Mouse (Mus musculus) limb, embryonic 13.5 days (tissue): ENCODE measurements around the gene Porcn. TPM values are rescaled to one million over a fixed set of nuclear protein-coding genes. Genes with fewer than 3 reads are reported as not detected.
A peak's percentile ranks its signal among the peaks of the same experiment; 100 is the strongest.

Experiments used
- ATAC-seq: fragments of 200-750 bp; cut with Nextera tagmentation; 2 replicates; pipeline ENCODE4 v1.8.0; 2017; ENCODE audit warnings: low read depth, moderate number of reproducible peaks, moderate TSS enrichment; ENCODE audit not compliant: low FRiP score
- H3K27ac ChIP-seq: fragments of 300-500 bp; sonication (generic); 2 replicates; pipeline ENCODE4 v1.5.1; 2015; ENCODE audit warnings: inconsistent platforms, mild to moderate bottlenecking, moderate library complexity
- H3K27me3 ChIP-seq: fragments of 300-500 bp; sonication (generic); 2 replicates; pipeline ENCODE4 v1.6.1; 2015; ENCODE audit warnings: mild to moderate bottlenecking, inconsistent platforms
- H3K36me3 ChIP-seq: fragments of 300-500 bp; sonication (generic); 2 replicates; pipeline ENCODE4 v1.6.1; 2015; ENCODE audit warnings: inconsistent platforms, mild to moderate bottlenecking, moderate library complexity
- H3K4me1 ChIP-seq: fragments of 300-500 bp; sonication (generic); 2 replicates; pipeline ENCODE4 v1.6.1; 2015; ENCODE audit warnings: inconsistent platforms
- H3K4me2 ChIP-seq: fragments of 300-500 bp; sonication (generic); replicated peaks from 2 replicates; pipeline ENCODE4 v1.6.1; 2015; ENCODE audit warnings: inconsistent platforms, mild to moderate bottlenecking, moderate library complexity
- H3K4me3 ChIP-seq: fragments of 300-500 bp; sonication (generic); 2 replicates; pipeline ENCODE4 v1.5.1; 2015; ENCODE audit warnings: moderate library complexity, mild to moderate bottlenecking, inconsistent platforms
- H3K9ac ChIP-seq: fragments of 300-500 bp; sonication (generic); 2 replicates; pipeline ENCODE4 v1.6.1; 2015; ENCODE audit warnings: mild to moderate bottlenecking, inconsistent platforms
- H3K9me3 ChIP-seq: fragments of 300-500 bp; sonication (generic); 2 replicates; pipeline ENCODE4 v1.6.1; 2016; ENCODE audit warnings: inconsistent platforms
- WGBS: fragments of 180-500 bp; shearing (Covaris S2); methylation state at CpG from one replicate; pipeline ENCODE4 v1.1.7; 2015; 5-methylcytosine and 5-hydroxymethylcytosine counted together
- polyA plus RNA-seq: library from polyadenylated mRNA; unstranded; fragments of >200 nt; fragmentation: Nextera tagmentation; extraction: Ambion mirVana; gene quantifications from 2 replicates; pipeline ENCODE4 v1.2.1, GENCODE M21; 2015

Gene Porcn
- 13.2 TPM in 2 replicates for polyA plus RNA-seq

DNA sequence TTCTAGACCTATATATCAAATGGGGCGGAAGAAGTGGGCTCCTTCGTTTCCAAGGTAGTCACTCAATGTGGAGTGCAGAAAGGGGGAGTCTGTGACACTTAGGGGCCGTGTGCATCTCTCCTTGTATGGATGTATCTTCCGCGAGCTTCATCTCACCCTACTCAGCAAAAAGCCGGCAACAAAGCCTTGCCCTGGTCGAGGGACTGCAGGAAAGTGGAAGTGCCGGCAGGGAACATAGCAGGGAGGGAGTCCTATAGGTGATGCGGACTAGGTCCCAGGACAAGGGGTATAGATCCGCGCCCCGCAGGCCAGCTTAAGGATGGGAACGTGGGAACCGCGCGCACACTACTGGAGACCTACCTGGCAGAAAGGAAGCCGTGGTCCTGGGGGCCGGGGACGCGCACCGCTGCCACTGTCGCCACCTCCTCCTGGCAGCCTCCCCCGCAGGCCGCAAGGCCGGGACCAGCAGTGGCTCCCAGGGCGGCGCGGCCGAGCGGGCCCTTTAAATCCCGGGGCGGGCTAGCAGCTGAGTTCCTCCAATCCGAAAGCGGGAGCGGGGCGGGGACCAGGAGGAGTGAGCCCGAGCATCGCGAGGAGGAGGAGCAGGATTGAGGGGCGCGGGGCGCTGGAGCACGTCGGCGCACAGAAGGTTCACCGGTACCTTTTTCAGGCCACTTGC lies at the start of gene Porcn:
TSS of gene Porcn (minus strand) at position 511 of the 679 bp plus-strand sequence.
- Histone ChIP-seq H3K27ac (no peak within 1 kb of the TSS), H3K4me3 (peak within 1 kb of the TSS; percentile 52), H3K27me3 (no peaks in the 10 kb centered on the region), H3K4me2 (peak within 1 kb of the TSS; percentile 65), H3K36me3 (no peaks in the 10 kb centered on the region), H3K4me1 (peaks cover 3% of the 10 kb centered on the region; the same call in 1 of the 2 replicates), H3K9ac (peak within 1 kb of the TSS; percentile 70), H3K9me3 (no peaks in the 10 kb centered on the region)
- WGBS, result 15% methylated on average over 32 of the region's 46 CpGs
- peak; percentile 97 for ATAC-seq

DNA sequence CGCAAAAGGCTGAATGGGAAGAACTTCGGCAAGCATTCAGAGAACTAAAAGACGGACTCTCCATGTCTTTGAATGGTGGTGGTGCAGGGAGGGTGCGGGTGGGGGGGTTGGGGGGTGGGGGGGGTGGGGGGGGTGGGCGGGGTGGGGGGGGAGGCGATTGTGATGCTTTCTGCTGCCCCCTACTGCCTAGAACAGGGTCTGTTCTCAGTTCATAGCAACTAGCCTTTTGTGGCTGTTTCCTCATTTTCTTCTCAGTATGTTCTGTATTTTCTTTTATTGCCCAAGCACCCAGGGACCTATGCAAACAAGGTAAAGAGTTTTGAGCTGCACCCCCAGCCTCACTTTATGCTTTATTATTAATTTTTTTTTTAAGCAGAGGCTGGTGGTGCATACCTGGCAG lies 49.5 kb upstream of the Porcn start:
- Histone ChIP-seq H3K9me3 (no peaks in the 10 kb centered on the region; the same call in 1 of the 2 replicates), H3K4me3 (no peak overlapping the region), H3K27ac (no peak overlapping the region), H3K36me3 (no peaks in the 10 kb centered on the region), H3K9ac (no peak overlapping the region), H3K27me3 (no peaks in the 10 kb centered on the region), H3K4me1 (peaks cover 6% of the 10 kb centered on the region; the same call in 1 of the 2 replicates), H3K4me2 (no peak overlapping the region)
- ATAC-seq, result no peak
- WGBS, result 31% methylated on average over 5 of the region's 6 CpGs

DNA sequence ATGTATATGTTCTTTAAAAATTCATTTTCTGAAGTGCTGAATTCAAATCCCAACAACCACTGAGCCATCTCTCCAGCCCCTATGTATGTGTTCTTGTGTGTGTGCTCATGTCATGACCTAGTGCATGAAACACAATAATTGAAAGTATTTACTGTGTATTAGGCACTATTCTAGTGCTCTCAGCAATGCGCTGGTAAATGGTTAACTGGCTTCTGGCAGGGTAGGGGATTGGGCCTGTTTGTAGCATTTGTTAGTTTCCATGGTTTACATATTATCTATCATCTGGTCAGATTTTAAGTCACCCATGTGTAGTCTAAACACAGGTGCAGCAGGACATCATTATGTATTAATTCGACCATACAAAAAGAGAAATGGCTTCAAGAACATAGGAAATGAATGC lies 47.4 kb upstream of the Porcn start:
- no peak for ATAC-seq
- Histone ChIP-seq H3K9me3 (no peaks in the 10 kb centered on the region; the same call in 1 of the 2 replicates), H3K9ac (no peak overlapping the region), H3K27me3 (no peaks in the 10 kb centered on the region), H3K36me3 (no peaks in the 10 kb centered on the region), H3K4me2 (no peak overlapping the region), H3K27ac (no peak overlapping the region), H3K4me1 (peaks cover 6% of the 10 kb centered on the region; the same call in 1 of the 2 replicates), H3K4me3 (no peak overlapping the region)
- WGBS, result 89% methylated on average over 2 of the region's 2 CpGs

DNA sequence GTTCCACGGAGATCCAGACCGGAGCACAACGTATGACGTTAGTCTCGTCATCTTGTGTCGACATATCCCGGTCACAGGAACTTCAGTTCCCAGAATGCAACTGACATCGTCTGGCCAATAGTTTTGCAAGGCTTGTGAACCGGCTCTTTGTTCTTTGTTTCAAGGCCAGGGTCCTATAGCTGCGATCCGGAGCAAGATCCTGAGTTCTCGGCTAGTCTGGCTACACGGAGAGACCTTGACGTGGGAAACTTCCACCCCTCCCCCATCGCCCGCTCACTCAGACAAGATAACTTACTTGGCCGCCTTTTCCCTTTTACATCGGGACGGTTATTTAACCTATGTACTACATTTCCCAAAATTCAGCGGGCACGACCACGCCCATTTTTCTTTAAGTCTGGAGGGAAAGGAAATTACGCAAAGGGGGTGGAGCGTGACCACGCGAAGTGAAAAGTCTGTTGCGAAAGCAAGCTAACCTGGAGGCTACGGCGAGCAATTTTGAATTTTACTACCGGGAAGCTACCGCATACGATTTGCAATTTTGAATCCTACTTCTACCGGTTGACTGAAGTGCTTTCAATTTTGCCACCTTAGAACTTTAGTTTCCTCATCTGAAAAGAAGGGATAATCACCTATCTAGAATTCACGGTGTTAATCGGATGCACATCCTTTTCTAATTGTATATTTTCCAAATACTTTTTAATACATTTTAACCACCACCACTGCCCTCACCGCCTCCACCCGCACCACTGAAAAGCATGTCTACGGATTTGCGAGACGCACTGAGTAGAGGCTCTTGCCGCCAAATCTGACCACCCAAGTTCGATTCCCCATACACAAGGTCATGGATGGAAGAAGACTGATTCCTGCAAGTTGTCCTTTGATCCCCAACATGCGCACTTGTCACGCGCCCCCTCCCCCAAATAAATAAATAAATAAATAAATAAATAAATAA lies 46.3 kb upstream of the Porcn start, which contains the start of gene Ftsj1:
TSS of gene Ftsj1 (minus strand) at position 73 of the 952 bp plus-strand sequence.
- Histone ChIP-seq H3K4me1 (peaks cover 6% of the 10 kb centered on the region; the same call in 1 of the 2 replicates), H3K4me2 (peak within 1 kb of the TSS; percentile 68), H3K27me3 (no peaks in the 10 kb centered on the region), H3K36me3 (no peaks in the 10 kb centered on the region), H3K9ac (peak within 1 kb of the TSS; percentile 74), H3K9me3 (no peaks in the 10 kb centered on the region; the same call in 1 of the 2 replicates), H3K4me3 (peak within 1 kb of the TSS; percentile 59), H3K27ac (no peak within 1 kb of the TSS; the same call in 1 of the 2 replicates)
- WGBS, result 14% methylated on average over 45 of the region's 45 CpGs
- peak; percentile 96 for ATAC-seq

DNA sequence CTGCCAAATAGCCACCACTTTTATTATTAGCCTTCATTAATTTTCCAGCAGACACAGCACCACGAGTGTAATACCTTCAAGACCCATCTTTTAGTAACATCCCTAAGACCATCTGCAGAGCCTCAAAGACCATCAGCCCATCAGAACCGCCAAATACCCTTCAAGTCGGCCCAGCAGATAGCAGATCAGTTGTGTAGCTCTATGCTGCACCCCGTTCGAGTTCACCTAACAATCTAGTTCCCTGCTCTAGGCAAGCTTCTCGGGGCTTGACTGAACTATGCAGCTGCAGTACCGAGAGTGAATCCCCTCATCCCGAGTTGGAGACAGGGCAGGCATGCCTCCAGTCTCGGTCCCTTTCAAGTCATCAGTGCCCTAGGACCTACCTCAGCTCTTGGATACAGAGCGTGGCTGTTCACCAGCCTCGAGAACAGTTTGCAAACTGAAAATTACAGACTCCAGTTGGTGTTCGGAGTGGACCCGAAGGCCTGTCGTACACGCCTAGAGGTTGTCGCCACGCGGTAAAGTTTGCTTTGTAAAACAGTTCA lies 45.5 kb upstream of the Porcn start:
- ATAC-seq, result peak; percentile 46
- H3K9ac ChIP-seq, result peak overlapping the region; percentile 74
- H3K27me3 ChIP-seq, result no peaks in the 10 kb centered on the region
- H3K4me1 ChIP-seq, result peaks cover 6% of the 10 kb centered on the region; the same call in 1 of the 2 replicates
- peaks cover 6% of the 10 kb centered on the region; the same call in 1 of the 2 replicates for H3K36me3 ChIP-seq
- WGBS, result 17% methylated on average over 18 of the region's 18 CpGs
- H3K27ac ChIP-seq, result no peak overlapping the region
- H3K4me2 ChIP-seq, result peak overlapping the region; percentile 68
- peak overlapping the region; percentile 59 for H3K4me3 ChIP-seq
- H3K9me3 ChIP-seq, result no peaks in the 10 kb centered on the region; the same call in 1 of the 2 replicates

DNA sequence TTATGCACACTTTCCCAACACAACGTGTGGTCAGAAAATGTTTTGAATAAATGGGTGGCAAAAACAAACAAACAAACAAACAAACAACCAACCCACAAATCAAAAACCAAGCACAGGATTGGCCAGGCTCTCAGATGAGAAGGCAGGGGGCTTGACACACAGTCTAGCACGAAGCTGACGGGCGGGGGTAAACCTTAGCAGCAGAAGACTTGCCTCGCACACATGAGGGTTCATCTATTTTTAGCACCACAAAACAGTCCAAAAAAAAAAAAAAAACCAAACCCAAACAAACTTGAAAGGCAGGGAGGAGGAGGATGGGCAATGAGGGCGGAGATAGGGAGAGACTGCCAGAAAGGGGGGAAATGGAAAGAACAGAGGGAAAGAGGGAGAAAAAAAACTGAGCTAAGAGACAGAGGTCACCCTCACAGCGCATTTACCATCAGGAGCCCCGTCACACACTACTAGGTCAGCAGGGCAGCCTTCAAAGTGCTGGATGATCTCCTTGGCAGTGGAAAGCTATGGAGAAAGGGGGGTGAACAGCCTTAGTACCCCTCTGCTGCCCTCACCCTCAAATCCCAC lies 42.3 kb upstream of the Porcn start:
- Histone ChIP-seq H3K36me3 (peaks cover 12% of the 10 kb centered on the region; the same call in 1 of the 2 replicates), H3K9me3 (no peaks in the 10 kb centered on the region; the same call in 1 of the 2 replicates), H3K4me3 (no peak overlapping the region), H3K4me1 (peaks cover 6% of the 10 kb centered on the region; the same call in 1 of the 2 replicates), H3K9ac (no peak overlapping the region), H3K27ac (no peak overlapping the region), H3K4me2 (no peak overlapping the region), H3K27me3 (no peaks in the 10 kb centered on the region)
- ATAC-seq, result no peak
- 84% methylated on average over 7 of the region's 8 CpGs for WGBS

DNA sequence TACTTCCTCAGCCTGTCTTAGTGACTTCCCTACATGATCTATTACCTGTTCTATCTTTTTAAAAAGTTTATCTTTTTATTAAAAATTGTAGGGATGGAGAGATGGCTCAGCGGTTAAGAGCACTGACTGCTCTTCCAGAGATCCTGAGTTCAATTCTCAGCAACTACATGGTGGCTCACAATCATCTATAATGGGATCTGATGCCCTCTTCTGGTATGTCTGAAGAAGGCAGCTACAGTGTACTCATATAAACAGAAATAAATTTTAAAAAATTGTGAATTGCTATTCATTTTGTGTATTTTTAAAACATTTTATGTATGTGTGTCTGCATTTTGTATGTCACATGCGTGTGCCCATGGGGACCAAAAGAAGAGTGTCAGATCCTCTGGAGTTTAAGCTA lies 41.4 kb upstream of the Porcn start:
- 89% methylated on average over 2 of the region's 2 CpGs for WGBS
- ATAC-seq, result no peak
- Histone ChIP-seq H3K9ac (no peak overlapping the region), H3K4me3 (no peak overlapping the region), H3K27me3 (no peaks in the 10 kb centered on the region), H3K27ac (no peak overlapping the region), H3K9me3 (no peaks in the 10 kb centered on the region; the same call in 1 of the 2 replicates), H3K4me2 (no peak overlapping the region), H3K4me1 (peaks cover 6% of the 10 kb centered on the region; the same call in 1 of the 2 replicates), H3K36me3 (peaks cover 20% of the 10 kb centered on the region; the same call in 1 of the 2 replicates)

DNA sequence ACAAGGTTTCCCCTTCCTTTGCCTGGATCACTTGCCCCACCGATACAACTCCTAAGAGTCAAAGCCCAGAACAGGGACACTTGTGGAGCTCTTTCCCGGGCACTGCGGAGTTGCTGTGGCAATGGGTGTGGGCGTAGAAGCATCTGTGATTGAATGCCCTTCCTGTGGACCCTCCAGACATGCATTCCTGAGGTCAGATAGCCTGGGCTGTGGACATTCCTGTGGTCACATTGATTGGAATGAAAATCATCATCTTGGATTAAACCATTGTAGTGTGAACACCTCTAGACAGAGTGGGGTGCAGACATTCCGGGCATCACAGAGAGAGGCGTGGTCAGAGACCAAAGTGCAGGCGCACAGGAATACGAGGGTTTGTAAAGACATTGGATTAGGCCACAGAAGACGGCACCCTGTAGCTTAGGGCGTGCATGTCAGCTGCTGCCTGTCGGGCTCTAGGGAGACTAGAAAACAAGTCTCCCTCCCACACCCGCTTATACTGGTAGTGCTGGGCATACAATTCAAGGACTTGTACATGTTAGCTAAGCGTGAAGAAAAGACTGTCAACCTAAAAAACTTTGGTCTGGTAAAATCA lies 32.6 kb upstream of the Porcn start:
- H3K4me2 ChIP-seq, result no peak overlapping the region
- no peak overlapping the region for H3K9ac ChIP-seq
- no peaks in the 10 kb centered on the region for H3K4me1 ChIP-seq
- H3K27ac ChIP-seq, result no peak overlapping the region
- H3K9me3 ChIP-seq, result no peaks in the 10 kb centered on the region
- ATAC-seq, result no peak
- peaks cover 20% of the 10 kb centered on the region for H3K36me3 ChIP-seq
- H3K27me3 ChIP-seq, result no peaks in the 10 kb centered on the region
- H3K4me3 ChIP-seq, result no peak overlapping the region
- WGBS, result 75% methylated on average over 13 of the region's 13 CpGs

DNA sequence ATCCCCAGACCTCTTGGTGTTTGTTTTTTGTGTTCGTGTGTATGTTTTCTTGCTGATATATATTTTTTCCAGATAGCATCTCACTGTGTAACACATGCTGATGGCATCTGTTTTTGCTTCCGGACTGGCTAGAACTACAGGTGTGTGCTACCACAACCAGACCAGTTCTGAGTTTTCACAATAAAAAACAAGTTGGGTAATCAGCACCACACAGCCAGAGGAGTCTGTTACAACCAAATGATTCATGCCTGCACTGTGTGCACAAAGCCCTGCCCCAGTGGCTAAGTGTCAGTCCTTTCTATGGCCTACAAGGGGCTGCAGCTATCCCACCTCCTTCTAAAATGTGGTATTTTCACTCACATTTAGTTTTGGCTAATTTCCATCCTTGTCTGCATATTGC lies 30.4 kb upstream of the Porcn start:
- 59% methylated on average over 2 of the region's 2 CpGs for WGBS
- no peak for ATAC-seq

DNA sequence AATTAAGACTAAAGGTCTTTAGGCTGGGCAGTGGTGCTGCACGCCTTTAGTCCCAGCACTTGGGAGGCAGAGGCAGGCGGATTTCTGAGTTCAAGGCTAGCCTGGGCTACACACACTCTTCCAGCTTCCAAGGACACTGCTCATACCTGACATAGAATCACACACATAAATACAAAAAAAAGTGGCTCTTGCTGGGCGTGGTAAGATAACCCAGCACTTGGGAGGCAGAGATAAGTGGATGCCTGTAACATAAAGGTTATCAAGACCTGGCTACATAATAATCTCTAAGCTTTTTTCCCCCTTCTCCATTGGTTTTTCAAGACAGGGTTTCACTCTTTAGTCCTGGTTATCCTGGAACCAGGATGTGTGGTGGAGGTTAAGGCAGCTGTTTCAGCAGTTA lies 27.3 kb upstream of the Porcn start:
- Histone ChIP-seq H3K36me3 (no peaks in the 10 kb centered on the region), H3K9ac (no peak overlapping the region), H3K27ac (no peak overlapping the region), H3K27me3 (no peaks in the 10 kb centered on the region), H3K4me1 (no peaks in the 10 kb centered on the region), H3K4me3 (no peak overlapping the region), H3K9me3 (no peaks in the 10 kb centered on the region), H3K4me2 (no peak overlapping the region)
- ATAC-seq, result no peak
- WGBS, result 84% methylated on average over 3 of the region's 3 CpGs

More for the DNA sequence above, 30.4 kb upstream of the Porcn start:
- no peak overlapping the region for H3K27ac ChIP-seq
- no peaks in the 10 kb centered on the region for H3K27me3 ChIP-seq
- H3K36me3 ChIP-seq, result peaks cover 9% of the 10 kb centered on the region
- no peaks in the 10 kb centered on the region for H3K9me3 ChIP-seq
- H3K9ac ChIP-seq, result no peak overlapping the region
- H3K4me2 ChIP-seq, result no peak overlapping the region
- no peaks in the 10 kb centered on the region for H3K4me1 ChIP-seq
- H3K4me3 ChIP-seq, result no peak overlapping the region

DNA sequence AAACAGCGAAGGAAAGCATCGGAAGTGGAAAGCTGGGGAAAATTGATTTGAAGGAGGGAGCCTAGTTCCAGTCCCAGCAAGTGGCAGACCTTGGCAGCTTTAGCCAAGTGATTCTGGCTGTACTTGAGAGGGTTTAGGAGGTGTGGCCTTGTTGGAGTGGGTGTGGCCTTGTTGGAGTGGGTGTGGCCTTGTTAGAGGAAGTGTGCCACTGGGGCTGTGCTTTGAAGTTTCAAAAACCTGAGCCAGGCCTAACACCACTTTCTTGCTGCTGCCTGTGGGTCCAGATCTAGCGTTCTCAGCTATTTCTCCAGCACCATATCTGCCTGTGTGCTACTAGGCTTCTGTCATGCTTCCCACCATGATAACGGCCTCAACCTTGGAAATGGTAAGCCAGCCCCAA lies 23.9 kb upstream of the Porcn start:
- 78% methylated on average over 4 of the region's 4 CpGs for WGBS
- Histone ChIP-seq H3K4me2 (no peak overlapping the region), H3K9me3 (no peaks in the 10 kb centered on the region), H3K27me3 (no peaks in the 10 kb centered on the region), H3K4me1 (no peaks in the 10 kb centered on the region), H3K9ac (no peak overlapping the region), H3K27ac (no peak overlapping the region), H3K4me3 (no peak overlapping the region), H3K36me3 (no peaks in the 10 kb centered on the region)
- ATAC-seq, result no peak
